Mouse (Mus musculus) myocyte (in vitro differentiated cells): ENCODE measurements around the gene Madd. TPM values are rescaled to one million over a fixed set of nuclear protein-coding genes. Genes with fewer than 3 reads are reported as not detected.

Source experiments
- H3K27me3 ChIP-seq: one replicate; pipeline ENCODE4 v1.6.1; 2011; ENCODE audit not compliant: control insufficient read depth, insufficient read depth, insufficient read length
- H3K36me3 ChIP-seq: one replicate; pipeline ENCODE4 v1.6.1; 2011; ENCODE audit not compliant: control insufficient read depth, insufficient read depth
- H3K4me2 ChIP-seq: one replicate; pipeline ENCODE4 v1.6.1; 2011; ENCODE audit warnings: low read depth, control low read depth
- H3K4me3 ChIP-seq: one replicate; pipeline ENCODE4 v1.5.1; 2011; ENCODE audit warnings: mild to moderate bottlenecking, control low read depth, moderate library complexity
- H3K79me2 ChIP-seq: one replicate; pipeline ENCODE4 v1.6.1; 2011; ENCODE audit not compliant: control insufficient read depth, insufficient read depth
- H3ac ChIP-seq: one replicate; pipeline ENCODE4 v1.6.1; 2011; ENCODE audit not compliant: control insufficient read depth, insufficient read length
- CEBPB ChIP-seq: IDR thresholded peaks from 2 replicates; pipeline ENCODE4 v1.6.1; 2011; ENCODE audit warnings: mild to moderate bottlenecking, moderate library complexity; ENCODE audit not compliant: poor library complexity, insufficient read depth, severe bottlenecking
- E2F4 ChIP-seq: IDR thresholded peaks from one replicate; pipeline ENCODE4 v1.6.1; 2011; ENCODE audit warnings: mild to moderate bottlenecking, control low read depth, moderate library complexity; ENCODE audit not compliant: insufficient read depth
- MAX ChIP-seq: IDR thresholded peaks from one replicate; pipeline ENCODE4 v1.6.1; 2011; ENCODE audit warnings: low read depth, mild to moderate bottlenecking, control low read depth
- MYOD1 ChIP-seq, 3 experiments: IDR thresholded peaks; one replicate each; pipeline ENCODE4 v1.6.1; 2011; ENCODE audit warnings: control low read depth in 2 of 3, low read depth in 2 of 3, mild to moderate bottlenecking in 2 of 3, moderate library complexity in 1 of 3; ENCODE audit not compliant: insufficient read length in 2 of 3, control insufficient read depth in 1 of 3
- MYOG ChIP-seq, 3 experiments: IDR thresholded peaks; one replicate each; pipeline ENCODE4 v1.6.1; 2011; ENCODE audit warnings: control low read depth in 2 of 3, low read depth in 2 of 3, mild to moderate bottlenecking in 2 of 3; ENCODE audit not compliant: insufficient read length in 2 of 3, control insufficient read depth in 1 of 3, insufficient read depth in 1 of 3
- POLR2A ChIP-seq: IDR thresholded peaks from one replicate; pipeline ENCODE4 v1.6.1; 2011; ENCODE audit warnings: low read depth, mild to moderate bottlenecking, control low read depth, moderate library complexity; ENCODE audit not compliant: insufficient read length
- POLR2AphosphoS2 ChIP-seq: IDR thresholded peaks from one replicate; pipeline ENCODE4 v1.6.1; 2011; ENCODE audit warnings: low read depth, control low read depth; ENCODE audit not compliant: insufficient read length
- REST ChIP-seq: IDR thresholded peaks from one replicate; pipeline ENCODE4 v1.6.1; 2011; ENCODE audit warnings: mild to moderate bottlenecking, control low read depth, moderate library complexity; ENCODE audit not compliant: insufficient read depth, insufficient read length
- SRF ChIP-seq: IDR thresholded peaks from one replicate; pipeline ENCODE4 v1.6.1; 2011; ENCODE audit warnings: low read depth; ENCODE audit not compliant: control insufficient read depth, insufficient read length
- TCF12 ChIP-seq: IDR thresholded peaks from one replicate; pipeline ENCODE4 v1.6.1; 2011; ENCODE audit warnings: mild to moderate bottlenecking, control low read depth; ENCODE audit not compliant: poor library complexity, insufficient read depth, severe bottlenecking
- TCF3 ChIP-seq: IDR thresholded peaks from one replicate; pipeline ENCODE4 v1.6.1; 2011; ENCODE audit warnings: low read depth, control low read depth; ENCODE audit not compliant: insufficient read length
- USF1 ChIP-seq: IDR thresholded peaks from one replicate; pipeline ENCODE4 v1.6.1; 2011; ENCODE audit warnings: low read depth, mild to moderate bottlenecking, control low read depth, moderate library complexity
- polyA plus RNA-seq: library from polyadenylated mRNA; unstranded; fragments of >200 nt; fragmentation: generic; extraction: Trizol; gene quantifications from one replicate; pipeline ENCODE4 v1.2.1, GENCODE M21; 2012; ENCODE audit warnings: missing spikeins

Madd gene
- polyA plus RNA-seq, 1 experiment, result 10.2 TPM

GRCm38 (mm10) chr2:91152885-91153377 lies 30.7 kb downstream of the Madd start:
- TF ChIP-seq E2F4, result no peak
- TF ChIP-seq POLR2A, result no peak
- no peak for TF ChIP-seq USF1
- TF ChIP-seq MYOD1 (IDR thresholded peaks at IDR 0.05; ENCODE audit: control insufficient read depth in 1 of 3, insufficient read length in 2 of 3, low read depth in 2 of 3), result no peak
- no peak for TF ChIP-seq MYOG (IDR thresholded peaks at IDR 0.05; ENCODE audit: control insufficient read depth in 1 of 3, insufficient read depth in 1 of 3, insufficient read length in 2 of 3, low read depth in 2 of 3)
- no peak for TF ChIP-seq SRF
- TF ChIP-seq MAX, result no peak
- no peak for TF ChIP-seq TCF12
- no peak for TF ChIP-seq CEBPB
- TF ChIP-seq TCF3, result no peak
- no peak for TF ChIP-seq REST
- no peak for TF ChIP-seq POLR2AphosphoS2
- no peaks in the 10 kb centered on the region for H3K79me2 ChIP-seq
- H3ac ChIP-seq, result no peak overlapping the region
- H3K27me3 ChIP-seq, result no peaks in the 10 kb centered on the region
- H3K36me3 ChIP-seq, result peaks cover 18% of the 10 kb centered on the region
- H3K4me3 ChIP-seq, result no peak overlapping the region
- H3K4me2 ChIP-seq, result no peak overlapping the region

DNA sequence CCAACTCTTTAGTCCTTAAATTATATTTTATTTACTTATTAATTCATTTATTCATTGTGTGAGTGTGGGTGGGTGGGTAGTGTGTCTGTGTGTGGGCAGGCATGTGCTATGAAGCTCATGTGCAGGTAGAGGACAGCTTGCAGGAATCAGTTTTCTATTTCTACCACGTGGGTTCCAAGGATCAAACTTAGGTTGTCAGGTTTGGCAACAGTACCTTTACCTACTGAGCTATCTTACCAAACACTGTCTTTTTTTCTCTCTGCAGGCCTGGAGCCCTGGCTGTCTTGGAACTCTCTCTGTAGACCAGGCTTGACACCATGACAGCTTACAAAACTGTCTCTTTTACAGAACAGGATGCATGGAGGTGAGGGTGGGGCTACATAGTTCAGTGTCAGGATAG lies 32.3 kb downstream of the Madd start:
- H3K36me3 ChIP-seq, result peaks cover 17% of the 10 kb centered on the region
- H3K4me2 ChIP-seq, result no peak overlapping the region
- H3K79me2 ChIP-seq, result no peaks in the 10 kb centered on the region
- no peak overlapping the region for H3K4me3 ChIP-seq
- no peaks in the 10 kb centered on the region for H3K27me3 ChIP-seq
- H3ac ChIP-seq, result no peak overlapping the region
- TF ChIP-seq USF1 (no peak), CEBPB (no peak), TCF3 (no peak), TCF12 (no peak), REST (no peak), MYOG (IDR thresholded peaks at IDR 0.05; ENCODE audit: control insufficient read depth in 1 of 3, insufficient read depth in 1 of 3, insufficient read length in 2 of 3, low read depth in 2 of 3) (no peak), POLR2A (no peak), MYOD1 (IDR thresholded peaks at IDR 0.05; ENCODE audit: control insufficient read depth in 1 of 3, insufficient read length in 2 of 3, low read depth in 2 of 3) (no peak), E2F4 (no peak), POLR2AphosphoS2 (no peak), MAX (no peak), SRF (no peak)

DNA sequence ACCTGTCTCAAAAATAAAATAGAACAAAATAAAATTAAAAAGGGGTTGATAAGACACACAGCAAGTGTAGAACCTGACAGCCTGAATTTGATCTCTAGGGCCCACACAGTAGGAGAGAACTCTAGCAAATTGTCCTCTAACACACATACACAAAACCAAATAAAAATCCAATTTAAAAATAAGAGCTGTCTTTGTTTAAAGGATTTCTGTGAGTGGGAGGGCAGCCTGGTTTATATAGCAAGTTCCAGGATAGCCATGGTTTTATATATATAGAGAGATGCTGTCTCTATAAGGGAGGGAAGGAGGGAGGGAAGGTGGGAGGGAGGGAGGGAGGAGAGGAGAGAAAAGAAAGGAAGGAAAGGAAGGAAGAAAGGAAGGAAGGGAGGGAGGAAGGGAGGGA lies 35.5 kb downstream of the Madd start:
- Histone ChIP-seq H3K27me3 (no peaks in the 10 kb centered on the region), H3K4me3 (no peak overlapping the region), H3K79me2 (no peaks in the 10 kb centered on the region), H3K4me2 (no peak overlapping the region), H3K36me3 (peaks cover 4% of the 10 kb centered on the region), H3ac (no peak overlapping the region)
- no peak for TF ChIP-seq SRF
- no peak for TF ChIP-seq MAX
- TF ChIP-seq REST, result no peak
- TF ChIP-seq TCF3, result no peak
- TF ChIP-seq E2F4, result no peak
- no peak for TF ChIP-seq TCF12
- no peak for TF ChIP-seq POLR2AphosphoS2
- no peak for TF ChIP-seq POLR2A

GRCm38 (mm10) chr2:91143401-91143800 lies 40.2 kb downstream of the Madd start:
- H3K4me3 ChIP-seq, result no peak overlapping the region
- TF ChIP-seq CEBPB (no peak), MYOG (IDR thresholded peaks at IDR 0.05; ENCODE audit: control insufficient read depth in 1 of 3, insufficient read depth in 1 of 3, insufficient read length in 2 of 3, low read depth in 2 of 3) (no peak), MAX (no peak), E2F4 (no peak)
- no peaks in the 10 kb centered on the region for H3K79me2 ChIP-seq
- no peaks in the 10 kb centered on the region for H3K27me3 ChIP-seq
- no peaks in the 10 kb centered on the region for H3K36me3 ChIP-seq
- H3ac ChIP-seq, result no peak overlapping the region
- H3K4me2 ChIP-seq, result no peak overlapping the region

DNA sequence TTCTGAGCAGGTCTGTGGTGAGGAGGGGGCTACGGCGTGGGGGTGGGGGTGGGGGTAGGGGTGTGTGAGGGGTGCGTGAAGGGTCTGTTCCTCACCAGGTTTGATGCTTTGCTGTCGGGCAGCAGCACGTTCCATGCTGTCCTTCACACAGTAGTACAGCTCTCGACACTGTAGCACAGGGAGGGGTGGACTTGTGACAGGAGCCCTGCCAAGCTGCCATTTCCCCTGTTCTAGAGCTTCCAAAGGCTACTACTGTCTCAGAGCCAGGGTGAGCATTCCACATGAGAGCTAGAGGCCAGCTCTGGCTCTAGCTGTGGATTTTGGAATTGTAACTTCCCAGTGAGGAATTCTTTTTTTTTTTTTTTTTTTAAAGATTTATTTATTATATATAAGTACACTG lies 40.7 kb downstream of the Madd start:
- H3K36me3 ChIP-seq, result no peaks in the 10 kb centered on the region
- H3K79me2 ChIP-seq, result no peaks in the 10 kb centered on the region
- no peaks in the 10 kb centered on the region for H3K27me3 ChIP-seq
- no peak overlapping the region for H3K4me2 ChIP-seq
- no peak for TF ChIP-seq TCF12
- H3ac ChIP-seq, result no peak overlapping the region
- H3K4me3 ChIP-seq, result no peak overlapping the region
